Mouse (Mus musculus) erythroblast, embryonic 14.5 days (primary cell): Measurements from ENCODE around the gene Scrn3.

Experiments
- GATA1 ChIP-seq: IDR thresholded peaks from 2 replicates; pipeline ENCODE4 v1.6.1; 2012; ENCODE audit warnings: low read length, inconsistent platforms, mixed read lengths
- TAL1 ChIP-seq: IDR thresholded peaks from 3 replicates; pipeline ENCODE4 v1.6.1; 2012; ENCODE audit warnings: low read length, inconsistent platforms, mixed read lengths

DNA sequence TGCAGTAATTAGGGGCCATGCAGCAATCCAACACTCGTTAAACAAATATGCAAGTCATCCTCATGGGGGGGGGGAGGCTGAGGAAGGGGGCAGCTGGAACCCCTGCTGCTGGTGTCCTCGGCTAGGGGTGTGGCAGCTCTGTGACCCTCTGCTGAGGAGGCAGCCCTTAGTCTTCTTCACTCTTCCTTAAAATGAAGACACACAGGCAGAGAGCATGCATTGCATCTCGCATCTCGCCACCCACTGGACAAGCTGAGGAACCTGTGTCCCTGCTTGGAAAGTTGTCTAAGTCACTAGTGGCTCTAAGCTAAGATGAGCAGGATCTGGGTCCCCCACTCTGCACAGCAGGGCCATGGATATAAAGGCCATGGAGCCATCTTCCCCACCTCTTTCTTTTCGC is 46.4 kb upstream of the Scrn3 start:
- TF ChIP-seq TAL1 = no peak
- TF ChIP-seq GATA1 = no peak
